ENCODE assay signal across 8 mouse cellular contexts in the genomic region with DNA sequence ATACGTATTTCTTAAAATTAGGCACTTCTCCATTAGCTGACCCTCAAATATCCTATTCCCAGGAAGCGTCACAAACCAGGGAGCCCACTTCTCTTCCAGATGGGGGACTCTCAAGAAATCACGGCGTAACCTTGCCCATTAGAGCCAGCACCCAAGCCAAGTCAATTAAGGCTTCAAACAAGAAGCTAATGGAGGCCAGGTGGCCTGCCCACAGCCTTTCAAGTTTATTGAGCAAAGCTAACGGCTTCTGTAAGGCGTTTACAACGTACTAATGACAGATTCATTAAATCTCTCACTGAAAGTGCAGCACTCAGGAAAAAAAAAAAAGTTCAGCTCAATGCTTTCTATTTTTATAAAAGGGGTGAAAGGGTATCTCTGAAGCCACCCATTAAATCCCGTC. TPM values are rescaled to one million over a fixed set of nuclear protein-coding genes. Genes with fewer than 3 reads are reported as not detected.
DNase-seq lines count a peak whose midpoint lies in the region; ATAC-seq and TF ChIP-seq lines count a peak whose summit lies in the region.

No protein-coding gene starts in this region.

- no peak for TF ChIP-seq POLR2A in olfactory bulb, adult 2 months (IDR thresholded peaks at IDR 0.05; ENCODE audit: insufficient read depth, low read depth, low read length)

- 0 out of 2 replicates have a peak, but pooled peaks cover 4% of the 10 kb centered on the region for H3K4me1 ChIP-seq in lung, embryonic 16.5 days (replicated peaks; ENCODE audit: control insufficient read depth, insufficient read depth, low read length)
- H3K4me1 ChIP-seq in embryonic facial prominence, embryonic 10.5 days, result peaks cover 27% of the 10 kb centered on the region
- H3K4me1 ChIP-seq in intestine, embryonic 16.5 days (ENCODE audit: control insufficient read depth, insufficient read depth, low read length), result peaks cover 4% of the 10 kb centered on the region; the same call in 1 of the 2 replicates
- H3K4me1 ChIP-seq in olfactory bulb, adult 2 months (ENCODE audit: control insufficient read depth, insufficient read depth, low read length), result peaks cover 10% of the 10 kb centered on the region

- intact Hi-C loops in left cerebral cortex, postnatal 25 days (cut with DNase I), result no loop called here

- H3K27ac ChIP-seq in lung, embryonic 16.5 days (ENCODE audit: low read length), result no peak overlapping the region
- peak overlapping the region; percentile 85; the same call in 1 of the 2 replicates for H3K27ac ChIP-seq in embryonic facial prominence, embryonic 10.5 days (replicated peaks)
- H3K27ac ChIP-seq in intestine, embryonic 16.5 days (ENCODE audit: low read length), result no peak overlapping the region
- no peak overlapping the region for H3K27ac ChIP-seq in olfactory bulb, adult 2 months (ENCODE audit: insufficient read depth, low read depth, low read length)

- no peak for DNase-seq in lung, postnatal 10 days
- DNase-seq in embryonic facial prominence, embryonic 10.5 days (ENCODE audit: low spot score), result peak; percentile 35
- no peak for DNase-seq in left cerebral cortex, postnatal 25 days (ENCODE audit: low spot score in 2 of 2)
- DNase-seq in left cerebral cortex, adult 8-10 months (ENCODE audit: low spot score in 2 of 2), result no peak

- H3K27me3 ChIP-seq in lung, embryonic 16.5 days (ENCODE audit: control insufficient read depth, insufficient read depth, low read depth, low read length), result no peaks in the 10 kb centered on the region
- no peaks in the 10 kb centered on the region for H3K27me3 ChIP-seq in embryonic facial prominence, embryonic 10.5 days (replicated peaks; ENCODE audit: low read depth, poor library complexity, severe bottlenecking)
- no peaks in the 10 kb centered on the region for H3K27me3 ChIP-seq in intestine, embryonic 16.5 days (replicated peaks; ENCODE audit: control insufficient read depth, insufficient read depth, low read length)

- H3K4me2 ChIP-seq in lung, embryonic 16.5 days (ENCODE audit: low read depth, low read length), result peak overlapping the region; percentile 74
- peak overlapping the region; percentile 93 for H3K4me2 ChIP-seq in intestine, embryonic 16.5 days (ENCODE audit: low read depth, low read length)

- ATAC-seq in lung, embryonic 16.5 days (ENCODE audit: low read depth), result no peak
- ATAC-seq in intestine, embryonic 16.5 days, result no peak
- ATAC-seq in megakaryocyte-erythroid progenitor cell, adult 5-6 weeks (replicated peaks; ENCODE audit: low FRiP score, low TSS enrichment, poor library complexity, severe bottlenecking), result no peak

- no peaks in the 10 kb centered on the region for H3K9me3 ChIP-seq in lung, embryonic 16.5 days (ENCODE audit: control insufficient read depth, low read length)
- no peaks in the 10 kb centered on the region for H3K9me3 ChIP-seq in embryonic facial prominence, embryonic 10.5 days
- no peaks in the 10 kb centered on the region for H3K9me3 ChIP-seq in intestine, embryonic 16.5 days (ENCODE audit: control insufficient read depth, low read length)

- H3K9ac ChIP-seq in lung, embryonic 16.5 days (ENCODE audit: low read length), result peak overlapping the region; percentile 62
- no peak overlapping the region; the same call in 1 of the 2 replicates for H3K9ac ChIP-seq in intestine, embryonic 16.5 days (ENCODE audit: low read depth, low read length)

- peak overlapping the region; percentile 60 for H3K4me3 ChIP-seq in lung, embryonic 16.5 days (ENCODE audit: low read length)
- H3K4me3 ChIP-seq in embryonic facial prominence, embryonic 10.5 days, result peak overlapping the region; percentile 85
- peak overlapping the region; percentile 63 for H3K4me3 ChIP-seq in intestine, embryonic 16.5 days (ENCODE audit: low read length)
- peak overlapping the region; percentile 91 for H3K4me3 ChIP-seq in olfactory bulb, adult 2 months (ENCODE audit: insufficient read depth, low read depth, low read length)

- H3K36me3 ChIP-seq in lung, embryonic 16.5 days (ENCODE audit: control insufficient read depth, insufficient read depth, low read length), result no peaks in the 10 kb centered on the region
- no peaks in the 10 kb centered on the region for H3K36me3 ChIP-seq in embryonic facial prominence, embryonic 10.5 days (replicated peaks)
- H3K36me3 ChIP-seq in intestine, embryonic 16.5 days (ENCODE audit: control insufficient read depth, insufficient read depth, low read length), result no peaks in the 10 kb centered on the region

- 10% methylated on average over 8 of the region's 8 CpGs for WGBS in lung, embryonic 16.5 days
- WGBS in embryonic facial prominence, embryonic 10.5 days, result 23% methylated on average over 8 of the region's 8 CpGs
- WGBS in intestine, embryonic 16.5 days, result 14% methylated on average over 8 of the region's 8 CpGs
- 7% methylated on average over 8 of the region's 8 CpGs for WGBS in olfactory bulb, adult 2 months

- no peak for TF ChIP-seq CTCF in olfactory bulb, adult 2 months (IDR thresholded peaks at IDR 0.05; ENCODE audit: insufficient read depth, low read depth, low read length)

RNA-seq across cellular contexts. Expression of gene Fbxl2, which starts 20.1 kb away (rescaled TPM):
- 3.6 and 4.4 TPM in 2 replicates for polyA plus RNA-seq in lung, embryonic 16.5 days (2015; fragmentation: Nextera tagmentation; extraction: Ambion mirVana)
- 5.9 and 6.1 TPM in 2 replicates for polyA plus RNA-seq in embryonic facial prominence, embryonic 10.5 days (2016; fragmentation: Nextera tagmentation; extraction: Ambion mirVana)
- polyA plus RNA-seq in intestine, embryonic 16.5 days (2015; fragmentation: Nextera tagmentation; extraction: Ambion mirVana), result 2.7 TPM in 2 replicates
- polyA plus RNA-seq in olfactory bulb, adult 2 months (2012; ENCODE audit: insufficient read depth, insufficient read length, low replicate concordance, missing spikeins), result not detected in 2 replicates
- 10 to 100 TPM; 54.8 to 56.7 TPM for total RNA-seq in left cerebral cortex, postnatal 25 days (2021)
- total RNA-seq in megakaryocyte-erythroid progenitor cell, adult 5-6 weeks (2014; fragmentation: Nextera tagmentation), result 2.6 and 4.0 TPM in 2 replicates
- 1.3 and 1.8 TPM in 2 replicates for total RNA-seq in megakaryocyte-erythroid progenitor cell, adult 5-6 weeks (2017)
- total RNA-seq in left cerebral cortex, adult 8-10 months (2022), result 10 to 100 TPM; 50.5 to 55.5 (median 52.4) TPM

RNA-seq across cellular contexts. Expression of gene Susd5, which starts 31.1 kb away (rescaled TPM):
- 1.2 and 1.3 TPM in 2 replicates for polyA plus RNA-seq in lung, embryonic 16.5 days (2015; fragmentation: Nextera tagmentation; extraction: Ambion mirVana)
- polyA plus RNA-seq in embryonic facial prominence, embryonic 10.5 days (2016; fragmentation: Nextera tagmentation; extraction: Ambion mirVana), result 0.77 and 0.80 TPM in 2 replicates
- 0.62 and 0.69 TPM in 2 replicates for polyA plus RNA-seq in intestine, embryonic 16.5 days (2015; fragmentation: Nextera tagmentation; extraction: Ambion mirVana)
- polyA plus RNA-seq in olfactory bulb, adult 2 months (2012; ENCODE audit: insufficient read depth, insufficient read length, low replicate concordance, missing spikeins), result not detected in 2 replicates
- total RNA-seq in left cerebral cortex, postnatal 25 days (2021), result 10 to 100 TPM; 10.4 to 12.9 TPM
- not detected in 2 replicates for total RNA-seq in megakaryocyte-erythroid progenitor cell, adult 5-6 weeks (2014; fragmentation: Nextera tagmentation)
- total RNA-seq in megakaryocyte-erythroid progenitor cell, adult 5-6 weeks (2017), result not detected in 2 replicates
- total RNA-seq in left cerebral cortex, adult 8-10 months (2022), result 1 to 10 TPM; 7.9 to 9.8 (median 8.4) TPM
